Mouse (Mus musculus) spleen, adult 2 months (tissue): ENCODE measurements at regions not wholly inside any gene's neighbourhood (a gene's known extent, or its start where the extent isn't known, plus 50 kb on each side); places are given as distances from the start of the nearest gene placed in this dataset.

Source experiments
- CTCF ChIP-seq: fragments of 200-500 bp; IDR thresholded peaks from 2 replicates; pipeline ENCODE4 v1.5.1; 2011; ENCODE audit warnings: mild to moderate bottlenecking, inconsistent platforms; ENCODE audit not compliant: insufficient read depth, insufficient read length, insufficient replicate concordance; ENCODE audit errors: extremely low read depth
- POLR2A ChIP-seq: fragments of 200-500 bp; IDR thresholded peaks from 2 replicates; pipeline ENCODE4 v1.6.1; 2011; ENCODE audit warnings: low read depth, low read length, inconsistent platforms

- no peak for TF ChIP-seq CTCF
- TF ChIP-seq POLR2A: no peak
These were observed 183.1 kb upstream of the Pdcd1 start for GRCm38 (mm10) chr1:94235426-94235825.
